Mouse (Mus musculus) liver, postnatal 0 days (tissue): ENCODE data around the gene Trappc13.

ENCODE experiments used
- CTCF ChIP-seq: sonication (generic); IDR thresholded peaks from 2 replicates; pipeline ENCODE4 v1.5.1; 2016; ENCODE audit warnings: antibody characterized with exemption, low read depth
- EP300 ChIP-seq: IDR thresholded peaks from 2 replicates; pipeline ENCODE4 v1.6.1; 2016; ENCODE audit warnings: antibody characterized with exemption, low read depth, mild to moderate bottlenecking

- TF ChIP-seq CTCF (no peak), EP300 (no peak)
These were observed 5.8 kb downstream of the Trappc13 start for GRCm38 (mm10) chr13:104172498-104172897.
